Mouse (Mus musculus): ENCODE data around the gene Fut8. TPM values are rescaled to one million over a fixed set of nuclear protein-coding genes. Genes with fewer than 3 reads are reported as not detected.

Gene Fut8
- total and polyA plus RNA-seq, 2 experiments from 2014 or later = 58.5 to 70.3 TPM

DNA sequence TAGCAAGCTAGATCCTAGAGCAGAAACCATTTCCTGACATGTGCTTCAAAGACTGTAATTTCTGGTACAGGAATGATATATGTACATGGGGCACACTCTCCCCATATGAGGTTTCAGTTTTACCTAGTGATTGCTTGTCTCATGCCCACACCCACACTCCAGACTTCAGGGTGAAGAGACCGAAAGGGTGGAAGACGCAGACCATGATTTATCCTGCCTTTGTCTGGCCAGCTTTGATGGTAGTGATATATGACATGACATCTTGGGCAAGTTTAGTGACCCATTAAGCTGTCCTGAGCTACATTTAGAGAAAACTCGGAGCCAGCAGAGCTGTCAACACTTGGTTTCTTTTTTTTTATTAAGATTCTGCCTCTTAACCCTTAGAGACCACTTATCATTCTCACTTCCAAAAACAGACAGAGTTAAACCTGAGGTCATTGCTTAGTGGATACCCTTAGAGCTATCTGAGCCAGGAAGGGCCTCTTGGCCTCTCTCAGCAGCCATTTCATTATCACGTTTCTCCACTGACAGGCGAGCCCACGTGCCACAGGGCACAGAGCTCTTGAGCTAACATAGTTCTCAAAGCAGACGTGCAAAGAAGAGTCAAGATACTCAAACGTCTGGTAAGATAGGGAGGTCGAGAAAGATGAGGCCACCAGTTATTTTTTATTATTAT, 245.4 kb downstream of the Fut8 start:
- H3K36me3 ChIP-seq (ENCODE audit: insufficient read depth, low read length) = no peaks in the 10 kb centered on the region
- no peak overlapping the region for H3K4me2 ChIP-seq (ENCODE audit: low read depth, low read length)
- 70% methylated on average over 9 of the region's 9 CpGs for WGBS
- DNase-seq (ENCODE audit: low spot score) (no peak), ATAC-seq (no peak)
- peaks cover 5% of the 10 kb centered on the region; the same call in 1 of the 2 replicates for H3K4me1 ChIP-seq (ENCODE audit: insufficient read depth, low read length)
- no peaks in the 10 kb centered on the region for H3K9me3 ChIP-seq (ENCODE audit: low read length)
- no peak overlapping the region for H3K4me3 ChIP-seq (ENCODE audit: low read length)
- no peaks in the 10 kb centered on the region for H3K27me3 ChIP-seq (ENCODE audit: insufficient read depth, low read length)
- H3K27ac ChIP-seq = no peak overlapping the region
- no peak overlapping the region for H3K9ac ChIP-seq (replicated peaks; ENCODE audit: low read length)
- no peak for TF ChIP-seq CTCF (IDR thresholded peaks at IDR 0.05; ENCODE audit: low read depth)

DNA sequence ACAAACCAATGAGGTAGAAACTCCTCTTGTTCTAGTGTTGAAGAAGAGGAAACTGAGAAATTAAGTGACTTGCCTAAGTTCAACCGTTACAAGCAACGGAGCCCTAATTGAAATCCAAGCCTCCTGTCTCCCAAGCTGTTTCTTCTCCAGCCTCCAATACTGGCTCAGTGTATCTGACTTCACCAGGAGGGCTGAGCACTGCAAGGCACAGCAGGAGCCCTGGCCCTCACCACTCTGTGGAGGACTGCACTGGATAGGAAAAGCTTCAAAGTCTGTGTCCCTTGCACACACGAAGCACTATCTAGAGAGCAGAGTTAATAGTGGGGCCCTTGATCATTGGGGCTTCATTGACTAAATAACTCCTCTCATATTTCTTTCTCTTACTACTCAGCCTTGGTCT, 246.8 kb downstream of the Fut8 start:
- H3K4me1 ChIP-seq (ENCODE audit: insufficient read depth, low read length) = peaks cover 5% of the 10 kb centered on the region; the same call in 1 of the 2 replicates
- H3K27ac ChIP-seq = no peak overlapping the region
- no peak for ATAC-seq
- H3K36me3 ChIP-seq (ENCODE audit: insufficient read depth, low read length) = no peaks in the 10 kb centered on the region
- H3K4me3 ChIP-seq (ENCODE audit: low read length) = no peak overlapping the region
- H3K9me3 ChIP-seq (ENCODE audit: low read length) = no peaks in the 10 kb centered on the region
- H3K4me2 ChIP-seq (ENCODE audit: low read depth, low read length) = no peak overlapping the region
- no peaks in the 10 kb centered on the region for H3K27me3 ChIP-seq (ENCODE audit: insufficient read depth, low read length)
- no peak for TF ChIP-seq CTCF (IDR thresholded peaks at IDR 0.05; ENCODE audit: low read depth)
- WGBS = 86% methylated on average over 3 of the region's 3 CpGs
- no peak overlapping the region for H3K9ac ChIP-seq (replicated peaks; ENCODE audit: low read length)
- no peak for DNase-seq (ENCODE audit: low spot score)

DNA sequence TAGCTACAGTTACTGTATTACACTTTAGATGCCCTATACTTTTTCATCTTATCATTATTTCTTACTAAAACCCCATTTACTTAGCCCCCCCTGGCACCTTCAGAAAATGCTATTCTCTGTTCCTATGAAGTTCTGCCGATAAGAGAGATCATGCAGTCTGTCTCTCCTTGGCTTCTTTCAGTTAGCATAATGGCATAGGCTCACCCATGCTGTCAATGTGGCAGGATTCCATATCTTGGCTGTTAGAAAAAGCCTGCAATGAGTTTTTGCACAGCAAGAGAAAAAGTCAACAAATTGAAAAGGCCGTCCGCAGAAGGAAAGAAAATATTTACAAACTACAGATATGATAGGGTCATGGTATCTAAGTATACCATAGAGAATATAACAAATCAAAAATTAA, 253.6 kb downstream of the Fut8 start:
- no peak for TF ChIP-seq CTCF (IDR thresholded peaks at IDR 0.05; ENCODE audit: low read depth)
- H3K9ac ChIP-seq (replicated peaks; ENCODE audit: low read length) = no peak overlapping the region
- WGBS = 65% methylated on average over 3 of the region's 3 CpGs
- no peak for DNase-seq (ENCODE audit: low spot score)
- H3K4me2 ChIP-seq (ENCODE audit: low read depth, low read length) = no peak overlapping the region
- H3K9me3 ChIP-seq (ENCODE audit: low read length) = no peaks in the 10 kb centered on the region
- no peak for ATAC-seq
- H3K4me3 ChIP-seq (ENCODE audit: low read length) = no peak overlapping the region
- no peaks in the 10 kb centered on the region for H3K4me1 ChIP-seq (ENCODE audit: insufficient read depth, low read length)
- H3K27ac ChIP-seq = no peak overlapping the region
- no peaks in the 10 kb centered on the region for H3K27me3 ChIP-seq (ENCODE audit: insufficient read depth, low read length)
- H3K36me3 ChIP-seq (ENCODE audit: insufficient read depth, low read length) = no peaks in the 10 kb centered on the region

DNA sequence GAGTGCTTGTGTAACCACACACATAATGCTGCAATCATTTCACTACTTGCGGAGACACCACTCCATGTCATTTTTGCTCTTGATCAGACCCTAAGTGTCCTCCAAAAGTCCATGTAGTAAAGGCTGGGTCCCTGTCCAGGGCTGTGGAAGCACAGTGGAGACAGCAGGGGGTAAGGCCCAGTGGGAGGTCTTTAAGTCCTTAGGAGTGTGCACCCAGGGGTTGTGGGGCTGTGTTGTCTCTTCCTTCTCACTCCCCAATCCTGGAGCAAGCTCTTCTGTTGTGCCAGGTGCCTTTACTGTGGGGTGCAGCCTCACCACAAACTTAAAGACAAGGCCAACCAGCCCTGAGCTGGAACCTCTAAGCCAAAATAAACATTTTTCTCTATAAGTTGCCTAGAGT, 257.9 kb downstream of the Fut8 start:
- H3K4me1 ChIP-seq (ENCODE audit: insufficient read depth, low read length) = no peaks in the 10 kb centered on the region
- no peak overlapping the region for H3K4me2 ChIP-seq (ENCODE audit: low read depth, low read length)
- H3K27me3 ChIP-seq (ENCODE audit: insufficient read depth, low read length) = no peaks in the 10 kb centered on the region
- no peak for TF ChIP-seq CTCF (IDR thresholded peaks at IDR 0.05; ENCODE audit: low read depth)
- H3K9me3 ChIP-seq (ENCODE audit: low read length) = no peaks in the 10 kb centered on the region
- H3K9ac ChIP-seq (replicated peaks; ENCODE audit: low read length) = no peak overlapping the region
- no peaks in the 10 kb centered on the region for H3K36me3 ChIP-seq (ENCODE audit: insufficient read depth, low read length)
- no peak overlapping the region for H3K27ac ChIP-seq
- H3K4me3 ChIP-seq (ENCODE audit: low read length) = no peak overlapping the region
- 100% methylated on average over 1 of the region's 1 CpGs for WGBS
- DNase-seq (ENCODE audit: low spot score) (no peak), ATAC-seq (no peak)

DNA sequence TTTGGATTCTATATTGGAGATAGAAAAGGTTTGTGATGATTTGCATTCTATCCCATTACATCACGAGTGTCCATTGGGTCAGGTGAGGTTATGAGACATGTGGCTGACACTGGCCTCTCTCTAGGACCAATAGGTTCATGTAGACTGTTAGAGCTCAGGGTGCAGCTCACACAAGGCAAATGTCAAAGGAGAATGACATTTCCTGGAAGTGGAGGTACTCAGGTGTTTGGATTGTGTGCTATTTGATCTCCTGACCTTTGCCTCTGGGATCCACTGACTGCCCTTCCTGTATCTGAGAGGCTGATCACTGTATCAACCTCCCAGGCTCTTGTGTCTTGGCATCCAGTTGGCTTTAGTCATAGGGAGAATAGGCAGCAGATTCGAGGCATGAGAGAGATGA, 260.2 kb downstream of the Fut8 start:
- Histone ChIP-seq H3K27ac (no peak overlapping the region), H3K36me3 (ENCODE audit: insufficient read depth, low read length) (no peaks in the 10 kb centered on the region), H3K4me3 (ENCODE audit: low read length) (no peak overlapping the region), H3K4me2 (ENCODE audit: low read depth, low read length) (no peak overlapping the region), H3K4me1 (ENCODE audit: insufficient read depth, low read length) (no peaks in the 10 kb centered on the region), H3K9me3 (ENCODE audit: low read length) (no peaks in the 10 kb centered on the region), H3K27me3 (ENCODE audit: insufficient read depth, low read length) (no peaks in the 10 kb centered on the region), H3K9ac (replicated peaks; ENCODE audit: low read length) (no peak overlapping the region)
- 77% methylated on average over 2 of the region's 2 CpGs for WGBS
- ATAC-seq (no peak), DNase-seq (ENCODE audit: low spot score) (no peak)
- TF ChIP-seq CTCF (IDR thresholded peaks at IDR 0.05; ENCODE audit: low read depth) = no peak

DNA sequence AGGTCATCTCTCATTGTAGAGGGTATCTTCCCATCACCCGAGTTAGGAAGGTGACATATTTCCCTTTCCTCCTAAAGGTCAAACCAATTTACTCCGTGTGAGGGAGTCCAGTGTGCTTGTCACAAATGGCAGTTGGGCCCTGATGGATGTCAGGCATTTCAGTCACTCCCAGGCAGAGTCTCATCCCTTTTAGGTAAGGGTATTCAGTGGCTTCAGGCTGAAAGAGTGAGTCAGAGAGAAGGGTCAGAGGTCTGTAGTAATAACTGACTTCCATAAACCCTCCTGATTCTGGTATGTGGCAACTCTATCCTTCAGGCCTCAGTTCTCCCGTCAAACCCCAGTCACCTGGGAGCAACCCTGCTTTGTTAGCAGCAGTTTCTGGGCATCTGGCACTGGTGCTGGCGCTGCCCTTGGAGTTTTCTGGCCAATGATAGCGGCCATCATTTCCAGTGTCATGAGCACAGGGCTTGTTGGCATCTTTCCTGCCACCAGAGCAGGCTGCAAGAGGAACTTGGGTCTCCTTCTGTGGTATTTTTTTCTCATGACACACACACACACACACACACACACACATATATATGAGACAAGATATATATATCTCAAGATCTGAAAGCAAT, 262.6 kb downstream of the Fut8 start:
- H3K4me3 ChIP-seq (ENCODE audit: low read length) = no peak overlapping the region
- H3K4me1 ChIP-seq (ENCODE audit: insufficient read depth, low read length) = no peaks in the 10 kb centered on the region
- no peaks in the 10 kb centered on the region for H3K36me3 ChIP-seq (ENCODE audit: insufficient read depth, low read length)
- H3K27ac ChIP-seq = no peak overlapping the region
- no peak; the same call in 1 of the 2 replicates for ATAC-seq
- no peaks in the 10 kb centered on the region for H3K9me3 ChIP-seq (ENCODE audit: low read length)
- no peak overlapping the region for H3K4me2 ChIP-seq (ENCODE audit: low read depth, low read length)
- H3K27me3 ChIP-seq (ENCODE audit: insufficient read depth, low read length) = no peaks in the 10 kb centered on the region
- DNase-seq (ENCODE audit: low spot score) = peak; percentile 64
- TF ChIP-seq CTCF (IDR thresholded peaks at IDR 0.05; ENCODE audit: low read depth) = no peak
- H3K9ac ChIP-seq (replicated peaks; ENCODE audit: low read length) = no peak overlapping the region
- 52% methylated on average over 5 of the region's 5 CpGs for WGBS
